Mouse (Mus musculus) midbrain, embryonic 11.5 days (tissue): ENCODE measurements around the gene Lysmd1. TPM values are rescaled to one million over a fixed set of nuclear protein-coding genes. Genes with fewer than 3 reads are reported as not detected.

Experiments used
- ATAC-seq: fragments of 200-750 bp; cut with Nextera tagmentation; 2 replicates; pipeline ENCODE4 v1.8.0; 2017; ENCODE audit warnings: moderate TSS enrichment, moderate library complexity; ENCODE audit not compliant: low FRiP score
- DNase-seq: peaks from one replicate; pipeline ENCODE4 v3.0.0; 2015; ENCODE audit warnings: low spot score; ENCODE audit errors: missing footprints
- H3K27ac ChIP-seq: fragments of 300-500 bp; sonication (generic); 2 replicates; pipeline ENCODE4 v1.5.1; 2014; ENCODE audit warnings: low read depth, low read length
- H3K27me3 ChIP-seq: fragments of 300-500 bp; sonication (generic); 2 replicates; pipeline ENCODE4 v1.6.1; 2014; ENCODE audit warnings: mild to moderate bottlenecking, low read length, moderate library complexity, mixed read lengths; ENCODE audit not compliant: control insufficient read depth, insufficient read depth
- H3K36me3 ChIP-seq: fragments of 300-500 bp; sonication (generic); 2 replicates; pipeline ENCODE4 v1.6.1; 2014; ENCODE audit warnings: mild to moderate bottlenecking, low read length, moderate library complexity, mixed read lengths; ENCODE audit not compliant: control insufficient read depth, insufficient read depth
- H3K4me1 ChIP-seq: fragments of 300-500 bp; sonication (generic); 2 replicates; pipeline ENCODE4 v1.6.1; 2014; ENCODE audit warnings: low read length; ENCODE audit not compliant: control insufficient read depth, insufficient read depth
- H3K4me2 ChIP-seq: fragments of 300-500 bp; sonication (generic); 2 replicates; pipeline ENCODE4 v1.6.1; 2014; ENCODE audit warnings: mild to moderate bottlenecking, moderate library complexity
- H3K4me3 ChIP-seq: fragments of 300-500 bp; sonication (generic); 2 replicates; pipeline ENCODE4 v1.5.1; 2014; ENCODE audit warnings: low read depth, low read length
- H3K9ac ChIP-seq: fragments of 300-500 bp; sonication (generic); 2 replicates; pipeline ENCODE4 v1.6.1; 2014; ENCODE audit warnings: low read length
- H3K9me3 ChIP-seq: fragments of 300-500 bp; sonication (generic); 2 replicates; pipeline ENCODE4 v1.6.1; 2016; ENCODE audit warnings: low read length; ENCODE audit not compliant: control insufficient read depth
- WGBS: fragments of 180-500 bp; shearing (Covaris S2); extraction: QIAGEN DNeasy Blood & Tissue Kit; methylation state at CpG from one replicate; pipeline ENCODE4 v1.1.7; 2014; 5-methylcytosine and 5-hydroxymethylcytosine counted together
- polyA plus RNA-seq: library from polyadenylated mRNA; unstranded; fragments of >200 nt; fragmentation: Nextera tagmentation; extraction: Ambion mirVana; gene quantifications from 2 replicates; pipeline ENCODE4 v1.2.1, GENCODE M21; 2014

Lysmd1 gene
- polyA plus RNA-seq, 1 experiment from 2014 or later = 17.4 TPM

GRCm38 (mm10) chr3:95174011-95174592, 40.2 kb downstream of the Lysmd1 start:
- Histone ChIP-seq H3K36me3 (peaks cover 18% of the 10 kb centered on the region), H3K9me3 (no peaks in the 10 kb centered on the region), H3K4me1 (peaks cover 11% of the 10 kb centered on the region), H3K27me3 (peaks cover 47% of the 10 kb centered on the region), H3K9ac (no peak overlapping the region), H3K4me3 (0 out of 2 replicates have a peak overlapping the region, but pooled peaks have one; percentile 3), H3K4me2 (no peak overlapping the region), H3K27ac (no peak overlapping the region)
- DNase-seq (peak; percentile 99), ATAC-seq (peak; percentile 47)
- 2% methylated on average over 16 of the region's 16 CpGs for WGBS

GRCm38 (mm10) chr3:95176500-95176899, 42.6 kb downstream of the Lysmd1 start:
- H3K4me3 ChIP-seq = no peak overlapping the region
- H3K9ac ChIP-seq = no peak overlapping the region
- DNase-seq = no peak
- ATAC-seq = no peak
- H3K36me3 ChIP-seq = peaks cover 14% of the 10 kb centered on the region
- no peak overlapping the region for H3K4me2 ChIP-seq
- WGBS = 62% methylated on average over 3 of the region's 3 CpGs
- peaks cover 11% of the 10 kb centered on the region for H3K4me1 ChIP-seq
- H3K27me3 ChIP-seq = peaks cover 27% of the 10 kb centered on the region
- H3K27ac ChIP-seq = no peak overlapping the region
- no peaks in the 10 kb centered on the region for H3K9me3 ChIP-seq

DNA sequence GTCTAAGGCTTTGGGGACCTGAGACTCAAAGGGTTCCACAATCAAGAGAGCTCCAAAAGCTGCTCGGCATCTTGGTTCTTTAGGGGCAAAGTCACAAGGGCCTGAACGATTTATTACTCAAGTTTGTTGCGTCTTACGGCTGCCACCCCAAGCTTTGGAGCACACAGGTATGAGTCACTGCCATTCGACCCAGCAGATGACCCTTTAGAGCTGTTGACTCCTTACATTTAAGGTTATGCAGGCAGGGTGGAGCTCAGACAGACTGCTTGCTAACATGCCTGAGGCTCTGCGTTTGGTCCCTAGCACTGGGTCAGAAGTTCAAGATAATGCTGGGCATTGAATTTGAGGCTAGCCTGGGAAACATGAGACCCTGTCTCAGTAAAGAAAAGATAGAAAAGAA, 43.7 kb downstream of the Lysmd1 start:
- 77% methylated on average over 6 of the region's 6 CpGs for WGBS
- no peak overlapping the region for H3K4me2 ChIP-seq
- peaks cover 9% of the 10 kb centered on the region for H3K4me1 ChIP-seq
- no peak for ATAC-seq
- H3K9ac ChIP-seq = no peak overlapping the region
- H3K9me3 ChIP-seq = no peaks in the 10 kb centered on the region
- DNase-seq = no peak
- peaks cover 16% of the 10 kb centered on the region for H3K27me3 ChIP-seq
- peaks cover 5% of the 10 kb centered on the region for H3K36me3 ChIP-seq
- H3K4me3 ChIP-seq = no peak overlapping the region
- no peak overlapping the region for H3K27ac ChIP-seq

GRCm38 (mm10) chr3:95178948-95179347, 45.1 kb downstream of the Lysmd1 start:
- WGBS = 85% methylated on average over 5 of the region's 5 CpGs
- no peak overlapping the region for H3K27ac ChIP-seq
- DNase-seq = no peak
- peaks cover 2% of the 10 kb centered on the region for H3K27me3 ChIP-seq
- no peaks in the 10 kb centered on the region; the same call in 1 of the 2 replicates for H3K4me1 ChIP-seq
- ATAC-seq = no peak
- H3K36me3 ChIP-seq = peaks cover 2% of the 10 kb centered on the region; the same call in 1 of the 2 replicates
- no peaks in the 10 kb centered on the region for H3K9me3 ChIP-seq
- H3K4me2 ChIP-seq = no peak overlapping the region
- no peak overlapping the region for H3K4me3 ChIP-seq
- H3K9ac ChIP-seq = no peak overlapping the region

DNA sequence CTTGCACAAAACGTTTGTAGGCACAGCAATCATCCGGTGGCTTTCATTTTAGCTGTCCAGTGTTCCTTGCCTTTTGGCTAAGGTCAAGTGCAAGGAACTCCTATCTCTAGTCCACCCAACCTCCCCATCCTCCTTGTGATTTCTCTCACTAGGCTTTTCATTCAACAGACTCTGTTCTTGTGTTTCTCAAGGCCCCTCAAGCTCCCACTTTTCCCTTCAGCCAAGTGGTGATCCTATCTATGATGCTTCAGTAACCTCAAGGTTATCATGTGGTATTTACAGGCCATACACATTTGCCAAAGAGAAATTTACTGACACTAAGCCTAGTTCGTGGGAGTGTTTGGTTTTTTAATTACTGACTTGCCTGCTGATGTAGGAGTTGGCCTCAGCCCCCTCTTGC, 46.0 kb downstream of the Lysmd1 start:
- DNase-seq (no peak), ATAC-seq (no peak)
- no peaks in the 10 kb centered on the region for H3K9me3 ChIP-seq
- no peak overlapping the region for H3K4me2 ChIP-seq
- no peak overlapping the region for H3K27ac ChIP-seq
- H3K27me3 ChIP-seq = no peaks in the 10 kb centered on the region
- no peaks in the 10 kb centered on the region for H3K4me1 ChIP-seq
- no peak overlapping the region for H3K9ac ChIP-seq
- H3K36me3 ChIP-seq = peaks cover 6% of the 10 kb centered on the region
- 78% methylated on average over 3 of the region's 3 CpGs for WGBS
- H3K4me3 ChIP-seq = no peak overlapping the region

GRCm38 (mm10) chr3:95181841-95182240, 48.0 kb downstream of the Lysmd1 start:
- peaks cover 11% of the 10 kb centered on the region for H3K36me3 ChIP-seq
- no peaks in the 10 kb centered on the region for H3K4me1 ChIP-seq
- no peaks in the 10 kb centered on the region for H3K9me3 ChIP-seq
- no peak overlapping the region for H3K4me3 ChIP-seq
- DNase-seq (no peak), ATAC-seq (no peak)
- WGBS = 64% methylated on average over 1 of the region's 1 CpGs
- H3K27me3 ChIP-seq = no peaks in the 10 kb centered on the region
- H3K9ac ChIP-seq = no peak overlapping the region
- H3K27ac ChIP-seq = no peak overlapping the region
- no peak overlapping the region for H3K4me2 ChIP-seq

DNA sequence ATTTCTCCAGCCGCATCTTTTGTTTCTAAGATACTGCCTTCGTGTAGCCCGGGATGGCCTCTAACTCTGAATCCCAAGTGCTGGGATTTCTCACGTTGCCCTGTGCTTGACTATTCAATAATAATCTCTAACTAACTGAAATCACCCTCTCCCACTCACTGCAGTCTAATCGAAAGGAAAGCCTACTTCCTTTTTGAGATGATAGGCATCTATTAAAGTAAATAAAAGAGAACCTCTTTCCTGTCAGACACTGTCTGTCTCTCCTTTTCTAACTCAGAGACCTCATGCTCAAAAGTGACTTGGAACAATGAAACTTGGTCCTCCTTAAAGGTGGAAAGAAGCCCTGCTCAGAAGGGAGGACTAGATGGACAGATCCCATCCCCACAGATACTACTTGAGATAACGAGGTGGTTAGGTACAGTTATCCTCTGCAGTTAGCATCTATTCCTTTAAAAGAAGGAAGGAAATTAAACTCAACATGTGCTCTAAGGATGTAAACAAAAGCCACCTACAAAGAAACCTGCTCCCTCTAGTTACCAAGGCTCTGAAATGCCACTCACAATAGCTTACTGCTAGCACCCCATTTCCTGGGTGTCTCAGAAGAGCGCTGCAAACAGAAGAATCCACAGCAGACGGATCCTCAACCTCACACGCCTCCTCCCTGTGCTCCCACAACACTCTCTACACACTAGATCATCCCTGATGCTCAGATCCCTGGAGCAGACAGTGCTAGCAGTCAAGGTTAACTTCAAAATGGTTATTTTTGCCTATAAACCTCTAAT, 51.1 kb downstream of the Lysmd1 start:
- Histone ChIP-seq H3K27me3 (no peaks in the 10 kb centered on the region), H3K9me3 (no peaks in the 10 kb centered on the region), H3K4me3 (no peak overlapping the region), H3K4me1 (no peaks in the 10 kb centered on the region), H3K36me3 (peaks cover 27% of the 10 kb centered on the region), H3K4me2 (no peak overlapping the region), H3K27ac (no peak overlapping the region), H3K9ac (no peak overlapping the region)
- DNase-seq = no peak
- 95% methylated on average over 9 of the region's 9 CpGs for WGBS
- ATAC-seq = no peak

DNA sequence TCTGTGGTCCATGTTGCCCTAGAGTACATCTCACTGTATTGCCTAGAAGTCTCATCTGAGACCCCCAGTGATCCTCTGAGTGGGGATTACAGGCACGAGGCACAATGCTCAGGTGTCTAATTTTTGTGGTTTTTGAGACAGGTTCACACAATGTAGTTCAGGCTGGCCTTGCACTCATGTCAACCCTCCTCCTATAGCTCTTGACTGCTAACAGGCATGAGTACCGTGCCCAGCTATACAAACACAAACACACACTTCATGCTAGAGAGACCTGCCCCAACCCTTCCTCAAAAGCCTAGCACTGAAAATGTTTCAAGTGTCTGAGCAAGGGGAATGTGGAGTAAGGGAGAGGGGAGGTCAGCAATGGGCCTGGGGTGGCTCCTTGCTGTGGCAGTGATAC, 52.2 kb downstream of the Lysmd1 start:
- H3K9me3 ChIP-seq = no peaks in the 10 kb centered on the region
- H3K27me3 ChIP-seq = no peaks in the 10 kb centered on the region
- peaks cover 29% of the 10 kb centered on the region for H3K36me3 ChIP-seq
- no peak overlapping the region for H3K9ac ChIP-seq
- DNase-seq = no peak
- no peaks in the 10 kb centered on the region for H3K4me1 ChIP-seq
- no peak overlapping the region for H3K4me2 ChIP-seq
- H3K27ac ChIP-seq = no peak overlapping the region
- no peak overlapping the region for H3K4me3 ChIP-seq
- ATAC-seq = no peak
- 94% methylated on average over 2 of the region's 2 CpGs for WGBS

DNA sequence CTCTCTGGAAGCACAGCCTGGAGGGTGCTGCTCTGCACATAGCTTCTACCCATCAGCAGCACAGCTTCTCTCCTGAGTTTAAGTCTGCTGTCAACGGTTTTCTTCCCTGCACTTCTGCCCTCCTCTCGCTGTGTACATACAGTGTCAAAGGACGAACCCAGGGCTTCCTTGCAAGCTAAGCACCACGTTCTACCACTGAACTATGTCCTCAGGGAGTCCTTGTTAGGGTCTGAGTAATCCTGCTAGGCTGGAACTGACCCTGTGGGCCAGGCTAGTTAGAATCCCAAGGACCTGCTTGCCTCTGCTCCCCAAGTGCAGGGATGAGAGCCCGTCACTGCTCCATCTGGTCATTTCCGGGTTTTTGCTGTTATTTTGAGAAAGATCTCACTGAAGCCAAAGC, 53.0 kb downstream of the Lysmd1 start:
- WGBS = 95% methylated on average over 6 of the region's 6 CpGs
- Histone ChIP-seq H3K36me3 (peaks cover 29% of the 10 kb centered on the region), H3K9me3 (no peaks in the 10 kb centered on the region), H3K4me1 (no peaks in the 10 kb centered on the region), H3K9ac (no peak overlapping the region), H3K4me2 (no peak overlapping the region), H3K27ac (no peak overlapping the region), H3K27me3 (no peaks in the 10 kb centered on the region), H3K4me3 (no peak overlapping the region)
- ATAC-seq (no peak), DNase-seq (no peak)
